In the genomic region with DNA sequence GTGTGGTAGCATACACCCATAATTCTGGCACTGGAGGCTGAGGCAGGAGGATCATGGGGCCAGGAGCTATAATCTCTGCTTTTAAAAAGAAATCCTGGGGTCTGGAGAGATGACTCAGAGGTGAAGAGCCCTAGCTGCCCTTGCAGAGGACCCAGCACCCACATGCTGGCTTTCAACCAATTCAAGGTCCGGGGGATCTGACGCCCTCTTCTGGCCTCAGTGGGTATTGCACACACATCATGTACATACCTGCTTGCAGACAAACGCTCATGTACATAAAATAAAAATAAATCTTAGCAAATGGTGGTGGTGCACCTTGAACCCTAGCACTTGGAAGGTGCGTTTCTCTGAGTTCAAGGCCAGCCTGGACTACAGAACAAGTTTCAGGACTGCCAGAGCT, we compare ENCODE assay signal across 24 mouse cellular contexts. TPM values are rescaled to one million over a fixed set of nuclear protein-coding genes. Genes with fewer than 3 reads are reported as not detected.
DNase-seq lines count a peak whose midpoint lies in the region; ATAC-seq and TF ChIP-seq lines count a peak whose summit lies in the region.
"Had no signal": no experiment of that assay in that cellular context is flagged by ENCODE, and none has a peak within 500 bp of the region (broad histone marks: within the 10 kb centered on the region; RNA-seq: fewer than 3 reads in every experiment).

No protein-coding gene starts in this region.

- no peak overlapping the region for H3K4me3 ChIP-seq in layer of hippocampus, adult 2 months
- no peak overlapping the region for H3K4me3 ChIP-seq in midbrain, postnatal 0 days (ENCODE audit: low read depth, low read length)
- no peak overlapping the region for H3K4me3 ChIP-seq in midbrain, embryonic 10.5 days
- H3K4me3 ChIP-seq: embryonic facial prominence, embryonic 15.5 days; heart, embryonic 12.5 days; hindbrain, embryonic 13.5 days; limb, embryonic 10.5 days; midbrain, embryonic 15.5 days had no signal

- no peak overlapping the region for H3K9ac ChIP-seq in midbrain, postnatal 0 days (replicated peaks; ENCODE audit: low read length, poor library complexity, severe bottlenecking)
- H3K9ac ChIP-seq: embryonic facial prominence, embryonic 15.5 days; heart, embryonic 12.5 days; hindbrain, embryonic 13.5 days; midbrain, embryonic 15.5 days had no signal

- H3K27me3 ChIP-seq in midbrain, postnatal 0 days (ENCODE audit: insufficient read depth, low read length) = peaks cover 25% of the 10 kb centered on the region
- H3K27me3 ChIP-seq in midbrain, embryonic 10.5 days (ENCODE audit: low read depth, poor library complexity, severe bottlenecking) = peaks cover 80% of the 10 kb centered on the region
- no peaks in the 10 kb centered on the region; the same call in 1 of the 2 replicates for H3K27me3 ChIP-seq in splenic B cell, adult 2 months (ENCODE audit: control insufficient read depth, insufficient read depth, low read length, poor library complexity, severe bottlenecking)

- no peaks in the 10 kb centered on the region for H3K9me3 ChIP-seq in midbrain, postnatal 0 days (ENCODE audit: low read length)
- peaks cover 12% of the 10 kb centered on the region for H3K9me3 ChIP-seq in midbrain, embryonic 10.5 days (replicated peaks)
- H3K9me3 ChIP-seq: embryonic facial prominence, embryonic 15.5 days; midbrain, embryonic 15.5 days had no signal

- no peak for ATAC-seq in CD4-positive, CD25-positive, alpha-beta regulatory T cell, adult 4 months
- no peak for ATAC-seq in midbrain, postnatal 0 days (ENCODE audit: low FRiP score)
- ATAC-seq: midbrain, embryonic 15.5 days had no signal

- peak; percentile 62 for TF ChIP-seq CTCF in layer of hippocampus, adult 2 months (conservative IDR thresholded peaks at IDR 0.05)
- peak; percentile 37 for TF ChIP-seq CTCF in midbrain, postnatal 0 days (IDR thresholded peaks at IDR 0.05)

- peak; percentile 41 for DNase-seq in CD4-positive, CD25-positive, alpha-beta regulatory T cell, adult 2 months (ENCODE audit: low read depth, low spot score)
- no peak for DNase-seq in layer of hippocampus, adult 2 months (ENCODE audit: low spot score in 2 of 2)
- DNase-seq in layer of hippocampus, postnatal 14 days (ENCODE audit: low spot score in 2 of 2) = no peak
- DNase-seq in midbrain, postnatal 0 days (ENCODE audit: low spot score) = no peak
- DNase-seq in midbrain, embryonic 10.5 days (ENCODE audit: low spot score) = no peak
- DNase-seq in splenic B cell, adult 2 months (ENCODE audit: low read depth, low spot score) = peak; percentile 23
- no peak for DNase-seq in urinary bladder, postnatal 14 days (ENCODE audit: low spot score)
- DNase-seq: adrenal gland, adult 8-10 months; cerebellum, adult 11 months; cerebellum, postnatal 25 days; embryo, embryonic 11 days; kidney, adult 18-20 months; kidney, postnatal 14 days; retina, postnatal 1 day; thymus, adult 18-20 months; thymus, postnatal 4 days had no signal

- no peaks in the 10 kb centered on the region for H3K4me1 ChIP-seq in midbrain, postnatal 0 days (ENCODE audit: insufficient read depth, low read length)
- peaks cover 27% of the 10 kb centered on the region for H3K4me1 ChIP-seq in midbrain, embryonic 10.5 days

- H3K36me3 ChIP-seq in midbrain, postnatal 0 days (ENCODE audit: insufficient read depth, low read length) = no peaks in the 10 kb centered on the region
- peaks cover under 1% of the 10 kb centered on the region; the same call in 1 of the 2 replicates for H3K36me3 ChIP-seq in midbrain, embryonic 10.5 days
- no peaks in the 10 kb centered on the region for H3K36me3 ChIP-seq in splenic B cell, adult 2 months (ENCODE audit: control insufficient read depth, insufficient read depth, low read length, poor library complexity, severe bottlenecking)
- H3K36me3 ChIP-seq: embryonic facial prominence, embryonic 15.5 days; limb, embryonic 10.5 days; midbrain, embryonic 15.5 days had no signal

- 84% methylated on average over 4 of the region's 4 CpGs for WGBS in midbrain, postnatal 0 days
- 81% methylated on average over 4 of the region's 4 CpGs for WGBS in midbrain, embryonic 10.5 days

- no peak overlapping the region for H3K4me2 ChIP-seq in midbrain, postnatal 0 days (ENCODE audit: low read depth, low read length, poor library complexity, severe bottlenecking)
- H3K4me2 ChIP-seq: embryonic facial prominence, embryonic 15.5 days; hindbrain, embryonic 13.5 days; midbrain, embryonic 15.5 days had no signal

- no peak overlapping the region for H3K27ac ChIP-seq in layer of hippocampus, adult 2 months
- H3K27ac ChIP-seq in midbrain, postnatal 0 days (ENCODE audit: low read depth, low read length) = no peak overlapping the region
- H3K27ac ChIP-seq in midbrain, embryonic 10.5 days (replicated peaks) = no peak overlapping the region
- H3K27ac ChIP-seq: hindbrain, embryonic 13.5 days; limb, embryonic 10.5 days; midbrain, embryonic 15.5 days had no signal

RNA-seq across cellular contexts. Expression of a gene that starts 3.0 kb away (rescaled TPM):
- 1 to 10 TPM; 2.6 to 3.3 TPM for polyA plus RNA-seq in CD4-positive, CD25-positive, alpha-beta regulatory T cell, adult 4 months (2017; shearing (Covaris generic))
- 1 to 10 TPM; 3.2 to 3.5 TPM for total RNA-seq in layer of hippocampus, adult 2 months (2021)
- total RNA-seq in layer of hippocampus, postnatal 14 days (2021) = 1 to 10 TPM; 3.5 to 4.1 TPM
- 1.2 and 1.9 TPM in 2 replicates for total RNA-seq in midbrain, postnatal 0 days (2014; rRNA removed)
- polyA plus RNA-seq in midbrain, postnatal 0 days (2015; fragmentation: Nextera tagmentation; extraction: Ambion mirVana) = 1.2 and 1.4 TPM in 2 replicates
- 2.3 and 3.0 TPM in 2 replicates for polyA plus RNA-seq in midbrain, embryonic 10.5 days (2016; fragmentation: Nextera tagmentation; extraction: Ambion mirVana)
- total RNA-seq: granulocyte monocyte progenitor cell, adult 5-6 weeks had no signal

RNA-seq across cellular contexts. Expression of a gene that starts 3.6 kb away (rescaled TPM):
- polyA plus RNA-seq in CD4-positive, CD25-positive, alpha-beta regulatory T cell, adult 4 months (2017; shearing (Covaris generic)) = not detected
- not detected for total RNA-seq in layer of hippocampus, adult 2 months (2021)
- not detected for total RNA-seq in layer of hippocampus, postnatal 14 days (2021)
- total RNA-seq in midbrain, postnatal 0 days (2014; rRNA removed) = 0.38 and 8.2 TPM in 2 replicates
- 0.21 and 0.25 TPM in 2 replicates for polyA plus RNA-seq in midbrain, postnatal 0 days (2015; fragmentation: Nextera tagmentation; extraction: Ambion mirVana)
- not detected in 2 replicates for polyA plus RNA-seq in midbrain, embryonic 10.5 days (2016; fragmentation: Nextera tagmentation; extraction: Ambion mirVana)
- total RNA-seq: adrenal gland, adult 8-10 months; neutrophil, adult 5-6 weeks had no signal
- polyA plus RNA-seq: limb, embryonic 10.5 days; midbrain, embryonic 15.5 days had no signal

RNA-seq across cellular contexts. Expression of a gene that starts 19.1 kb away (rescaled TPM):
- 10 to 100 TPM; 10.1 to 11.6 TPM for polyA plus RNA-seq in CD4-positive, CD25-positive, alpha-beta regulatory T cell, adult 4 months (2017; shearing (Covaris generic))
- total RNA-seq in layer of hippocampus, adult 2 months (2021) = 10 to 100 TPM; 36.4 to 36.5 TPM
- 10 to 100 TPM; 28.2 to 34.7 TPM for total RNA-seq in layer of hippocampus, postnatal 14 days (2021)
- 63.0 and 68.3 TPM in 2 replicates for total RNA-seq in midbrain, postnatal 0 days (2014; rRNA removed)
- polyA plus RNA-seq in midbrain, postnatal 0 days (2015; fragmentation: Nextera tagmentation; extraction: Ambion mirVana) = 22.9 and 26.6 TPM in 2 replicates
- 27.7 and 31.8 TPM in 2 replicates for polyA plus RNA-seq in midbrain, embryonic 10.5 days (2016; fragmentation: Nextera tagmentation; extraction: Ambion mirVana)

RNA-seq across cellular contexts. Expression of a gene that starts 41.4 kb away (rescaled TPM):
- not detected for polyA plus RNA-seq in CD4-positive, CD25-positive, alpha-beta regulatory T cell, adult 4 months (2017; shearing (Covaris generic))
- total RNA-seq in layer of hippocampus, adult 2 months (2021) = 1 to 10 TPM; 6.1 to 6.9 TPM
- total RNA-seq in layer of hippocampus, postnatal 14 days (2021) = 1 to 10 TPM; 4.5 to 6.7 TPM
- 0.52 and 1.0 TPM in 2 replicates for total RNA-seq in midbrain, postnatal 0 days (2014; rRNA removed)
- polyA plus RNA-seq in midbrain, postnatal 0 days (2015; fragmentation: Nextera tagmentation; extraction: Ambion mirVana) = 1.5 and 2.0 TPM in 2 replicates
- 4.9 and 6.0 TPM in 2 replicates for polyA plus RNA-seq in midbrain, embryonic 10.5 days (2016; fragmentation: Nextera tagmentation; extraction: Ambion mirVana)

RNA-seq across cellular contexts. Expression of a gene that starts 41.7 kb away (rescaled TPM):
- 10 to 100 TPM; 15.8 to 17.6 TPM for polyA plus RNA-seq in CD4-positive, CD25-positive, alpha-beta regulatory T cell, adult 4 months (2017; shearing (Covaris generic))
- total RNA-seq in layer of hippocampus, adult 2 months (2021) = 10 to 100 TPM; 18.1 to 19.5 TPM
- total RNA-seq in layer of hippocampus, postnatal 14 days (2021) = 10 to 100 TPM; 19.6 to 19.8 TPM
- 8.7 and 14.0 TPM in 2 replicates for total RNA-seq in midbrain, postnatal 0 days (2014; rRNA removed)
- 21.5 and 21.6 TPM in 2 replicates for polyA plus RNA-seq in midbrain, postnatal 0 days (2015; fragmentation: Nextera tagmentation; extraction: Ambion mirVana)
- polyA plus RNA-seq in midbrain, embryonic 10.5 days (2016; fragmentation: Nextera tagmentation; extraction: Ambion mirVana) = 23.2 and 24.7 TPM in 2 replicates

Comparison
In these comparisons a context has a peak if more than half of its experiments do, and no peak if none do; other contexts are left out.
1. DNase-seq: peak in CD4-positive, CD25-positive, alpha-beta regulatory T cell, adult 2 months (single experiment) and splenic B cell, adult 2 months (single experiment); none in layer of hippocampus, adult 2 months (0 of 2), layer of hippocampus, postnatal 14 days (0 of 2), midbrain, postnatal 0 days (single experiment), midbrain, embryonic 10.5 days (single experiment) and urinary bladder, postnatal 14 days (single experiment).